Mouse (Mus musculus) urinary bladder, postnatal 10 days (tissue): Measurements from ENCODE around the gene Scaf8.
"Not testable (repeated sequence)": the region's sequence is repeated elsewhere in the genome, so short reads cannot be mapped to it uniquely, and the experiment has no call there.

ENCODE experiments used
- DNase-seq: peaks from one replicate; pipeline ENCODE4 v3.0.0; 2022; ENCODE audit warnings: low spot score

Scaf8 gene

DNA sequence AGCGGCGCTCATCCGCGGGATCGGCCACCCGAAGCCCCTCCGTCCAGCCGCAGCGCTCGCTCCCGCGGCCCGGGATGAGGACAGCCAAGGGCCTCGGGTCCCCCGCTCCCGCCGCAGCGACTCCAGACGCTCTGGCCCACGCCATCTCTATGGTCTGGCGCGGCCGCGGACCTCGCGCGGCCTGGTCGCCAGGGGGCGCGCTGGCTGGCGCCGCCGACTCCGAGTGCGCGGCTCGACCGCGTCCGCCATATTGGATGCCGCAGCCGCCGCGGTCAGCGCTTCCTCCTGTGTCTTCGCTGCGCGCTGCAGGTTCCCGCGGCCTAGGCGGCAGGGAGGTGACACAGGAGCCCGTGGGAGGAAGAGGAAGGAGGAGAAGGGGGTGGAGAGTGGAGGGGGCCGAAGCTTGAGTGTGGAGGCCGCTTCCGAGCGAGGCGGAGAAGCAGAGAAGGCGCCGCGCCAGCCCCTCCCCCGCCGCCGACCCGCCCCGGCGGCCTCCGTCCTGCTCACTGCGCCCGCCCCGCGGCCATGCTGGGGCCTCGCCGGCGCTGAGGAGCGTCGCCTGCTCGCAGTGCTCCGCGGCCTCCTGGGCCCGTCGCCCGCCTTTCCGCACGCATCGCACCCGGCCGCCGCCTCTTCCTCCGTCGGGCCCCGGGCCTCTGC, at the start of gene Scaf8:
Scaf8 (plus strand) TSS at position 253 of the 660 bp plus-strand sequence.
- peak; percentile 64 for DNase-seq

- DNase-seq = no peak
Measured at GRCm38 (mm10) chr17:3075166-3075872, 39.5 kb upstream of the Scaf8 start.

GRCm38 (mm10) chr17:3075873-3076245, 38.9 kb upstream of the Scaf8 start:
- DNase-seq = no peak

DNA sequence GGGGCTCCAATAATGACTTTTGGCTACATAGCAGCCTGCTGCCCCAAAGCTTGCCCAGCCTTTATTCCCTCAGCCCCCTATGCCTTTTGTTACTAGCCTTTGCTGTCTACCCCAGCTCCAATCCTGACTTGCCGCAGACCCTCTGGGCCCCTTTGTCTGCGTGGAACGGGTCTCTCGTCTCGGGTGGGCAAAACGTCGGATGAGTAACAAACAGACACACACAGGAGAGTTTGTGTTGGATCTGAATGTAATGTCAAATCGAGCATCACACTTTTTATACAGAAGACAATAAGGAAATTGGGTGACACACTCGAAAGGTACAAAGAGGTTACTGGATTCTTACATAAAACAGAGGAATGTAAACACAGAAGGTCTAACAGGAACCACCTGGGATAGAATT, 36.8 kb upstream of the Scaf8 start:
- DNase-seq = not testable (repeated sequence)

GRCm38 (mm10) chr17:3080587-3081349, 34.0 kb upstream of the Scaf8 start:
- not testable (repeated sequence) for DNase-seq

DNA sequence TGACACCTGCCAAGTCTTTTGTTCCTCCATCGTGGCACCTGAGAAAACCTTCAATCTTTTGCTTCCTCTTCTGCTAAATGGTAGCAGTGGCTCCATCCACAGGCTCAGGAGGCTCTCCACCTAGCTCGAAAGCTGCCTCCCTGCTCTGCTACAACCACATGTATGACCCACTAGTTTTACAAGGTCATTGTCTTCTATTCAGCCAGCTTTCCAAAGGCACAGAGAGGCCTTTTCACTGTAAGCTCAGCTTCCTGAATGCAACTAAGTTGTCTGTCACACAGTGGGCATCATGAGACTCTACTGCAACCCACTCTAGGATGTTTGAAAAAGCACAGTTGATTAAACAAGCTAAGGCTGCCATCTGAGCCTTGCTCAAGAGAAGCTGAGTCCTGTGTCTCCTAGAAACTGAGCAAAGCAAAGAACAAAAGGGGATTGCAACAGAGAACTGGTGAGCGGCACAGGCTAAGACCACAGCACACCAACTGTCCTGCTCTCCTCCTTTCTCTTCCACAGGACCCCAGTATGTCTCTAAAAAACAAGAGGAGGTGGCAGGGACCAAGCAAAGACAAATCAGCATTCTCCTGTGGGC, 33.2 kb upstream of the Scaf8 start:
- peak; percentile 54 for DNase-seq

DNA sequence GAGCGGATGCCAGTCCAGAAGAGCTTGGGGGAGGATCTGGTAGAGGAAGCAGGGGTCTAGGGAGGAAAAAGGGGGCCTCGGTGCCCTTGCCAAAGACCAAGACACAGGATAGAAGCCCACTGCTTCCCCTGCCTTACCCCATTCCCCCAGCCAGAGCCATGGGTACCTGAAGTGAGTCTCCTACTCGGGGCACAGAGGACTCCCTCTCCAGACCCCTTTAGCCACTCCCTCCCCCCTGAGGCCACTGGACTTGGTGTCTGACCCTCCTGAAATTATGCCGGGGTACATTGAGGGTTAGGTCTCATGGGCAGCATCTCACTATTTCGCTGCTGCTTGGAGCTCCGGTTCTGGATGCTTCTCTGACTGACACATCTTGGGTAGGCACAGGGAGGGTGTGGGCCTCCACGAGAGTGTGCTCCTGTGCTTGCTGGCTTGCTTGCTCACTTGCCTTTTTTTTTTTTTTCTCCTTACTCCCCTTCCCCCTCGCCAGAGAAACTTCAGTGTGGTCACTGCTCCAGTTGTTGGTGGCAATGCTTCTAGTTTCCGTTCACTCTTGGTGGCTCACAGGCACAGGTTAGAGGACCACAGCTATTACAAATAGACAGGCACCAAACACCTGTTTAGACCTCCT, 32.5 kb upstream of the Scaf8 start:
- DNase-seq = not testable (repeated sequence)

- not testable (repeated sequence) for DNase-seq
Measured at GRCm38 (mm10) chr17:3082756-3083749, 31.7 kb upstream of the Scaf8 start.

DNA sequence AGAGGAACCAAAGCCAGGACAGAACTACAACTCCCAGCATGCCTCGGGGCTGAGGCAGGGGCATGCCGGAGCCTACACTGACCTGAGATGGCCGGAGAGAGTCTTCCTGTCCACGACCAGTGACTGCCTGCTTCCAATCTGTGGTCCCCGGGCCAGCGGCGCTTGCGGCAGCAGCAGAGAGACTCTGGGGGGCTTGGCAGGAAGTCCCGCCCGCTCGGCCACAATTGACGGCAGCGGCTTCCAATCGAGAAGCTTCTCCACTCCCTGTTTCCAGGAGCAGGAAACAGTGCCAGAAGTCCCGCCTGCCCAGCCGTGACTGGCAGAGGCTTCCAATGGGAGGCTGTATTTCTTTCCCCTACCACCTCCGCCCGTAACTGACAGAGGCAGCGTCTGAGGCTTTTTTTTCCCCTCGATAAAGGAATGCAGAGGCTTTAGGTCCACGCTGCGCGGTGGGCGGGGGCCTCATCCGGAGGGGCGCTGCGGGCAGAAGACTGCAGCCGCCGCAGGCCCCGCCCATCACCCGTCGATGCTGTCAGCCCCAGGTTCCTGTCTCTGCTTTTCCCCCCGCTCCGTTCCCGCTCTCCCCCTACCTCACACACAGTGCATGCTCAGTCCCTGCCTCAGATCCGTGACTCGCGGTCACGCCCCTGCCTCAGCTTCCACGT, 30.8 kb upstream of the Scaf8 start:
- peak; percentile 74 for DNase-seq

GRCm38 (mm10) chr17:3084551-3084930, 30.2 kb upstream of the Scaf8 start:
- peak; percentile 36 for DNase-seq

DNA sequence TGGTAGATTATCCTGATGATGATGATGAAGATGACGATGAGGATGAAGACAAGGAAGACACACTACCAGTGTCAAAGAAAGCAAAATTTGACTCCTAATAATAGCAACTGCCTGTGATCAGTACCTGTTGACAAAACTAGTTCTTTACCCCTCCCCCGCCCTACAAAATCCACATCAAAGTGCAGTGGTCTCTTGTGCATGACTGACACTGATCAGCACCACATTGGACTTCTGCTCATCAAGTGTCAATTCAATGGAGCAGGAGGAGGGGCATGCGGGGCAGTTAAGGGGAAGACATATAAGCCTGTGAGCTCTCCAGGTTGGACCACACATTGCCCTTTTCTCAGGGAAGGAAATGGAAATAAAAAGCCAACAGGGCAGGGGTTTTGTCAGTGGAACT, 29.6 kb upstream of the Scaf8 start:
- no peak for DNase-seq

- DNase-seq = no peak
Measured at GRCm38 (mm10) chr17:3092682-3093081, 22.1 kb upstream of the Scaf8 start.

DNA sequence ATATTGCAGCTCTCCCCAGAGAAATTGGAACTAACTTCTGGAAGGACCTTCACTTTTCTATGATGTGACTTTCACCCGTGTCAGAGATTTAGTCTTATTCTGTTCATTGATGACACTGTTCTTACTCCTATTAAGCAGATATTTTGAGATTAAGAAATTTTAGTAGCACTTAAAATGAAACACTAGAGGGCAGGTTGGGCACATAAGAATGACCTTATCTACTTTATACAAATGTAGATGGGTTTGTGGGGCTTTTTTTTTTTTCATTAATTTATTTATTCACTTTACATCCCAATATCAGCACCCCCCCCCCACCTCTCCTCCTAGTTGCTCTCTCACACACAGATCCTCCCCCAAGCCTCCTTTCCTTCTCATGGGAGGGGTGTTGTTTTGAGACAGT, 15.5 kb upstream of the Scaf8 start:
- not testable (repeated sequence) for DNase-seq

DNA sequence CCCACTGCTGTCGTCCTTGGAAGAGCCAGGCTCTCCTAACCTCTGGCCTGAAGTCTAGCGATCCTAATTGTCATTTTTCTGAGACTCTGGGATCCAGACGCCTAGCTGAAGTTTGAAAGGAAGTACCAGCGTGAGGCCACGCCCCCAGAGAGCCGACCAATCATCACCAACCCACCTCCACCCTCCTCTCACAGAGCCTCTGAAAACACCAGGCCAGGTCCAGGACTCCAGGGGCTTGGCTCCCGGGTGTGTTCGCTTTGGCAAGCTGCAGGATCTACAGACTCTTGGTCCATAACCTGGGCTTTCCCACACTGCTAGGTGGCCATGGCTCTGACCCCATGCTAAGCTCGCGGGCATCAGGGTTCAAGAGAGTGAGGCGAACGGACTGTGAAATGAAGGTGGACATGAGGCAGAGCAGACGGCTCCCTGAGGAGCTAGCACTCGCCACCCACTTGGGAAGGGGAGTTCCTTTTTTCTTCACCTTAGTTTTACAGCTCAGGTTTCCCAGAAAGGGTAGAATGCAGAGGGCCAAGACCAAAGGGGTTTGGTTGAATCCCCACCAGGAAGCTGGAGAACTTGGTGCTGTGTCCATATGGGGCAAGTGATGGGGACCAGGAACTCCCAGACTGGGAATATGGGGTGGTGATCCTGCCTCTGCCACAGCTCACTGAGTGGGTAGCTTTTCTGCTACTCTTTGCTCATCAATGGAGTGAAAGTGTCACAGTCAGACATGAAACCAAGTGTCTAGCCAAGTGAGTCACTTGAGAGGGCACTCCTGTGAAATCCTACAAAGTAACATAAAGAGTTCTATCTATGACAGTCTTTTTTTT, 12.2 kb upstream of the Scaf8 start:
- DNase-seq = no peak

DNA sequence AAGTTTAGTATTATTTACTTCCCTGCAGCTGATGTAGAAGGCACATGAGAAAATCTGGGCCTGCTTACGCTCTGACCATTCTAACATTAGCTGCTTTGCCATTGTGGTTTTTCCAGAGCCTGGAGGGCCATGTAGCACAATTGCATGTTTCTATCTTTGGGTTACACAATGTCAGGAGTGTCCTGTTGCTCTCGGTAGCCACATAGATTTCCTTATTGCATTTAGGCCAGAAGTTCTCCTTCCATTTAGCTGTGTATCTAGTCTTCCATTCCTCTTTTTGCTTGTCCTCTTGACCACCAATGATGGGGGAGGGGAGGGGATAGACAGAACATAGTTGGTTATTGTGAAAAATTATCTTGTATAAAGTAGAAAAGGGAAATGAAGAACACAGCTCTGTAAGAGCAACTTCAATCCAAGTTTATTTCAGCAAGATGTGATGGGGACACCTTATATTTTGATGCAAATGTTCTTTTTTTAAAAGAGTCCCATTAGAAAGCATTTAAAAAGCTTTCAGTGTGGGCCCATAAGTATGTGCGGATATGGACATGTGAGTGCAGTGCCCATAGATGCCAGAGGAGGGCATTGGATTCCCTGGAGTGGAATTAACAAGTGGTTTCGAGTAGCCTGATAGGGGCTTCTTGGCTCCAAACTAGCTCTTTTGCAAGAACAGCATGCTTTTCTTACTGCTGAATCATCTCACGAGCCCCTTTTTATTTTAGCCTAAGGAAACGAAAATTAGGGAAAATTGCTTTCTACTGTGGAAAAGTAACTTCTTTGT, 10.4 kb upstream of the Scaf8 start:
- no peak for DNase-seq

GRCm38 (mm10) chr17:3105022-3105421, 9.8 kb upstream of the Scaf8 start:
- DNase-seq = no peak

GRCm38 (mm10) chr17:3113737-3114357, 925 bp upstream of the Scaf8 start:
- DNase-seq = no peak

- no peak for DNase-seq
Measured at GRCm38 (mm10) chr17:3114358-3114719, 433 bp upstream of the Scaf8 start.
